ENCODE assay signal across 19 mouse cellular contexts in the genomic region with DNA sequence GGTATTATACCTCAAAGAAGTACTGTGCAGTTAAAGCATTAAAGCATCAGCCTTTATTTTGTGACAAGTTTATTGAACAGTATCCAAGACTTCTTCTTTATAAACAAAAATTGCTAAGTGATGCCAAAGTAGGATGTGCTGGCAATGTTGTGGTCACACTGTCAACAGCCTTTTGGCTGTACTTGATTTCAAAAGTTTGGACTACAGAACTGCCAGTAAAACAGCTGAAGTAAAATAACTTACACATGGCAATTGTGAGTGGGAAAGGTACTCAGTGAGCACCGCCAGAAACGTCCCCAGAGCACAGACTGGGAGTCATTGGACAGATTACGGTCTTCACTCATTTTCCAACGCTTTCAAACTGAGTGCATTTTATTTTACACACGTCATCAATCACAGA. TPM values are rescaled to one million over a fixed set of nuclear protein-coding genes. Genes with fewer than 3 reads are reported as not detected.
"Had no signal": no experiment of that assay in that cellular context is flagged by ENCODE, and none has a peak within 500 bp of the region (broad histone marks: within the 10 kb centered on the region; RNA-seq: fewer than 3 reads in every experiment).

No protein-coding gene starts in this region.

- H3K9me3 ChIP-seq: limb, embryonic 15.5 days; midbrain, embryonic 13.5 days; neural tube, embryonic 12.5 days had no signal

- H3K27me3 ChIP-seq: limb, embryonic 15.5 days; midbrain, embryonic 13.5 days; neural tube, embryonic 12.5 days had no signal

- ATAC-seq: inflammation-experienced regulatory T-cells, adult 6 months; midbrain, embryonic 13.5 days had no signal

- H3K4me2 ChIP-seq: limb, embryonic 15.5 days; midbrain, embryonic 13.5 days; neural tube, embryonic 12.5 days had no signal

- H3K27ac ChIP-seq: left cerebral cortex, adult 2 months; limb, embryonic 15.5 days; liver, embryonic 14.5 days; midbrain, embryonic 13.5 days; neural tube, embryonic 12.5 days; stomach, postnatal 0 days had no signal

- H3K4me3 ChIP-seq: left cerebral cortex, adult 2 months; limb, embryonic 15.5 days; midbrain, embryonic 13.5 days; neural tube, embryonic 12.5 days had no signal

- H3K9ac ChIP-seq: limb, embryonic 15.5 days; liver, embryonic 14.5 days; midbrain, embryonic 13.5 days; neural tube, embryonic 12.5 days had no signal

- DNase-seq: kidney, adult 11 months; kidney, postnatal 10 days; kidney, postnatal 4 days; thymus, adult 18-20 months; thymus, postnatal 14 days had no signal

RNA-seq across cellular contexts. Expression of gene Fer1l4, which starts 39.2 kb away (rescaled TPM):
- total RNA-seq: layer of hippocampus, adult 8-10 months; layer of hippocampus, postnatal 14 days; left cerebral cortex, adult 2 months; left cerebral cortex, postnatal 25 days; megakaryocyte progenitor cell, adult 5-6 weeks; monocyte, adult 5-6 weeks; neutrophil, adult 5-6 weeks had no signal
- polyA plus RNA-seq: inflammation-experienced regulatory T-cells, adult 6 months; limb, embryonic 11.5 days; limb, embryonic 15.5 days; liver, embryonic 14.5 days; midbrain, embryonic 13.5 days; neural tube, embryonic 12.5 days had no signal
